Mouse (Mus musculus) ovary, postnatal 36 days (tissue): Measurements from ENCODE around the gene Kif26b.

Experiments used
- DNase-seq: peaks from one replicate; pipeline ENCODE4 v3.0.0; 2022; ENCODE audit warnings: low spot score, mixed read lengths

The Kif26b gene

DNA sequence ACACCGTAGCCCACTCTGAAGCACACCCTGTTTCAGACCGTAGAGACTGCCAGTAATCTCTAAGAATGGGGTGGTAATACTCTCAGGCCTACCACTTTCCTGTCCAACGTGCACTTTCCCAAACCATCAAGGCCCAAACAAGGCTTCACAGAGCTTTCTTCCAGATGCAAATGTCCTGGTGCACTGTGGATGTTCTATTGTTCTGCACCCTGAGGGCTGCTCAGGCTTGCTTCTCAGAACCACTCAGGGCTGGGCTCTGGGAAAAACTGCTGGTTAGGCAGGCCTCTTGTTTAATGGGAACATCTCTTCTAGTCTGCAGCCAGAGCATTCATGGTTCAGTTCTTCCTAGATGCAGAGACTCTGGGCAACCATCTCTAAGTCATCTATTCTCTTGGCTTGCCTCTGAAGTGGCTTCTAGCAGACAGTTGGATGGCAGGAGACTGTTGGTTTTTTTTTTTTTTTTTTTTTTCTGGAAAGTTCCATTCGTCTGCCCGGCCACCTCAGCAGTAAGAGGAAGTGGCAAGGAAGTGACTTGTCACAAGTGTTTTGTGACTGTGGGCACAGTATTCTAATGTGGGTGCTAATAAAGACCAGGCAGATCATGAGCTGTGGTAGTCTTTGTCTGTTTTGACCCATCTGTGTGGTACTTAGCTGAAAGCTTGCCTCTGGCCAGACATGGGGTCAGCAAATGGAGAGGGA lies 135.5 kb downstream of the Kif26b start:
- DNase-seq, result no peak

DNA sequence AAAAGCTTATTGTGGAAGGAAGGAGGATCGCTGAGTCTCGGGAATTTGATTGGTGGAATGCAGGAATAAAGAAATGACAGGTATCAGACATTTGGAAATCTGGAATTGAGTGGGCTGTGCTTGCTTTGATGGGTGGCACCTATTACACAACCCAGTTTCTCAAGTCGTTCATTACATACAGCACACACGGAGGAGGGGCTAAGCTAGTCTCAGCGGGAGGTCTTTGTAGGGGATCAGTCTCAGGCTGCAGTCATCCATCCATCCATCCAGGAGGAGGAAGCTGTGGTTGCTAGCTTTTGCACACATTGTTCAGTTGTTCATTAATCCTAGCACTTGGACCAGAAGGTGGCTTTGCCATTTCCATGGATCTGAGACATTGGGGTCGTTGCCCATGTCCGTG lies 137.6 kb downstream of the Kif26b start:
- no peak for DNase-seq

DNA sequence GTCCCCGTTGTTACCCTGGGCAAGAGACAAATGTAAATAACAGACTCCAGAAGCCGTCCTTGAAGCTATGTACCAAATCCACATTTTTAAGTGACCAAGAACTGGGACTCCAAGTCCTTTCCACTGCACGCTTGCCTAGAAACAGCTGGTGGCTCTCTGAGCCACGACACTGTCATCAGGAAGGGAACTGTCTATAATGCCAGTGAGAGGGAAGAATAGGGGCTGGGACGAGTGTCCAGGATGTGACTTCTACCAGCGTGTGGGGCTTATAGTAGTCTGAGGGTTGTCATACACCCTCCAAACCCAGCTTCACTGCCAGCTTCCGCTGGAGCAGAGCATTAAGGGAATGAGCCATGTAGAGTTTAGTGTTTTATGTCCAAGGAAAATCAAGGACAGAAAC lies 138.9 kb downstream of the Kif26b start:
- DNase-seq, result no peak

DNA sequence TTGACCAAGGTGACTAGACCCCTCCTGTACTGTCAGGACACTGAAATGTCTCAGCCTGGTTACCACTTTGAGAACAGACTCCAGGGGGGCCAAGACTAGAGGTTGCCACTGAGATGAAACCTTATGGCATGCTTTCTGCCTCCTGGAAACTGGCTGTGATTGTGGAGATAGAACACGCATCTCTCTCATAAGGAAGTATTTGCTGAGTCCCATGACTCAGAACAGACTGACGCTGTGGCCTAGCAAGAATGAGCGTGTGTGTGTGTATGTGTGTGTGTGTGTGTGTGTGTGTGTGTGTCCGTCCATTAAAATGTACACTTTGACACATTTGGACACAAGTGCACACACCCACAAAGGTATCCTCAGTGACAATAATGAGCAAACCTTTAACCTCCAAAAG lies 140.0 kb downstream of the Kif26b start:
- DNase-seq, result no peak

DNA sequence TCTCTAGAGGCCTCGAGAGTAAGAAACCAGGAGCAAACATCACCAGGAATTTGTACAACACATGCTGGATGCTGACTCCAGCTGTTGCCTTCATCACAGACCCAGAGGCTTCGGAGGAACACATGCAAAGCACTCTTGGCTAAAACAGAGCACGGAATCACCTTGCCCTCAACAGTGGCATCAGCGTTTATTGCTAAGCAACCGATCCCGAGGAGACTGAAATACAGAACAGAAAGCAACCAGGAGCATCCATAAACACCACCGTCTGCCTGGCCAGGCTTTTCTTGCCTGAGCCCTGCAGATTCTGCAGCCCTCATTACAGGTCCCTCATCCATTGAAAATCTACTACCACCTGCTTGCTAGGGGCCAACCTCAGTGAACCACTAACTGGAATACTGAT lies 144.1 kb downstream of the Kif26b start:
- DNase-seq, result no peak

DNA sequence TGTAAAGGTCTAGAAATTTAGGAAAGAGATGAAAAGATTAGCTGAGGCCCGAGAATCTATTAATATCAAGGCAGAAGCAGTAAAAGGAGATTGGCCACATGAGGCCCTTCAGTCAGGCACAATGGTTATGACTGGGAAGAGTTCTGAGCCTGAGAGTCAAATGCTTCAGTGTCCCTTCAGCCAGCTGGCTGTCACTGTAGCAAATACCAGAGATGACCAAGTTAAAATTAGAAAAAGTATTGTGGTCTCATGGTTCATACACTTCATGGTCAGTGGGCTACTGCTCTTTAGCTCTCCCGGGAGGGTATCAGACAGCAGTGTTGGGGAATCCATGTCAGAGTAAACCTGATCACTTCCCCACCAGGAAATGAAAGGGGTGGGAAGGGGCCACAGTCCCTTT lies 144.6 kb downstream of the Kif26b start:
- no peak for DNase-seq

DNA sequence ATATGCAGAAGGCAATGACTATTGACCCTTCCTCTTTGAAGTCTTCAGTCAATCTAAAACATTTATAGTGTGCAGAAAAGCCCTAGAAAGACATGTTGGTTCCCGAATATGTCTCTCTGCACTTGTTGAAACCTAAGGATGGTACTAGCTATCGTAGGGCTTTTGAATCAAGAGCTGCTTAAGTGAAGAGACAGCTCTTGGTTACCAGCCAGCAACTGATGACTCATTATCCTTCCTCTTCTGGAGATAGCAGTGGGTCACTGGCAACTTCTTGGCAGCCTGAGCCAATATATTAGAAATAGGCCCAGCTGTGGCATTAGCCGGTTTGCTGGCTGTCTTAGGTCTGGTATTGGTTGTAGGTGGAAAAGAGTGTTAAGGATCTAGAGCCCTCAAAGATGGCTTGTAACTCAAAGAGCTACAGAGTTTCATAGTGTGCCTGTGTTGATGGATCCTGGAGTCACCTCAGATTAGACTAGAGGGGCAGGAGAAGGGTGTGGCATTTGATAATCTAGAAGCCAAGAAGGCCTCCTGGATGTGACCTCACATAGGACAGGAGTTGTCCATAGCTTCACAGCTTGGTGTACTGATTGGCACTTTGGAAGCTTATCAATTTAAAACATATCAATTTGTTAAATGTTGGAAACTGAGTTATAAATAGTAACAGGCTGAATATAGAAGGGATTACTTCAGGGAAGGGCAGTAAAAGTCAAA lies 146.8 kb downstream of the Kif26b start:
- DNase-seq, result no peak

DNA sequence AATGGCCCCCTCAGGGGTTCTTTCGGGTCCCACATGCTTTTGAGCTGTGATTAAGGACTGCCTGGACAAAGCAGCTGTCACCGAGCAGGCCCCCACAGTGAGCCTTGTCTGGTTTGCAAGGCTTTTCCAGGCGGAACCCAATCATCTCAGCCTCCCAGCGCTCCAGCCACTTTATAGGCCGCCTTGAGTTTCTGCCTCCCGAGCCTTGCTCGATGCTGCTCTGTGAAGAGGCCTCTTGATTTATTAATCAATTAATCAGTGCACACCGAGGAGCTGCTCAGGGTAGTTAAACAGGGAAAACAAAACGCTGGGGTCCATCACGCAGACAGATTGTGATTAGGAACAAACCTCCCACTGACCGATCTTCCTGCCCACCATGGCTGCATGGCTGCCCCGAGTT lies 148.2 kb downstream of the Kif26b start:
- no peak for DNase-seq

DNA sequence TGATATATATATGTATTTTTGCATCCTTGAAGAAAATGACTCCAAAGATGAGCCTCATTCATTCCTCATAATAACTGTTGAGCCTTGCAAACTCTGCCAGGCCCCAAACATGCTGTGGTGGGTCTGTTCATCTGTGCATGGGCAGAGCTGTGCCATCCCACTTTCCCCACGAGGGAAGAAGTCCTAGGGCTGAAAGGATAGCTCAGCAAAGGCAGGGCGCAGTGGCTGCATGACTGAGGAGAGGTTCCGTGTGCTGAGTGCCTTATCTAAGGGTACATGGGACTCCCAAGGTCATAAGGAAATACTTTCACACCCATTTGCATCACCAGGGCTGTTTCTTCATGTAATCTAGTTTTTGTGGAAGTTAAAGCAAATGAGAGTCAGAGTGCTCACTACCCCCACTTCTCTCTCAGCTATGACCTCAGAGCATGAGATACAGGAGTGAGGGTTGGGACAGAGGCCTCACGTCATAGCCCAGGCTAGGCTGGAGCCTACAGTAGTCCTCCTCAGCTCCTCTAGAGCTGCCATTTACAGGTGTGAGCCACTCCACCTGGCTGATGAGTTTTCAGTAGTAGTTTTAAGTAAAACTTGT lies 148.8 kb downstream of the Kif26b start:
- no peak for DNase-seq

DNA sequence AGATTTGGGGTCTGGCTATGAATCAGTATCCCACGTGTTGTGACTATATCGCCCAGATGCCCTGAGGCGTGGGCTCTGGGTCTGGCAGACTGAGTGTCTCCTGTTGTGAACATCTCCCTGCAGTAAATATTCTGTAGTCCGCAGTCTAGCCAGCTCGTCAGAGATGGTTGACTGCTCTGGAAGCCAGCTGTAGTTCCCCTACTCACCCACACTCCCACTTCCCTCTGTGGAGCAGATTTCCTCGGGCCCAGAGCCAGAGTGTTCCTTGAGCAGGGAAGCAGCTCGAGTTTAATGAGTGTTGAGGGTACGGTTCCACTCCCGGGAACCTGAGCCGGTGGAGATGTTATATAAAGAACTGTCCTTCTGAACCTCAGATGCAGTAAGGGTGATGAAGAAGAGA lies 154.7 kb downstream of the Kif26b start:
- DNase-seq, result no peak

DNA sequence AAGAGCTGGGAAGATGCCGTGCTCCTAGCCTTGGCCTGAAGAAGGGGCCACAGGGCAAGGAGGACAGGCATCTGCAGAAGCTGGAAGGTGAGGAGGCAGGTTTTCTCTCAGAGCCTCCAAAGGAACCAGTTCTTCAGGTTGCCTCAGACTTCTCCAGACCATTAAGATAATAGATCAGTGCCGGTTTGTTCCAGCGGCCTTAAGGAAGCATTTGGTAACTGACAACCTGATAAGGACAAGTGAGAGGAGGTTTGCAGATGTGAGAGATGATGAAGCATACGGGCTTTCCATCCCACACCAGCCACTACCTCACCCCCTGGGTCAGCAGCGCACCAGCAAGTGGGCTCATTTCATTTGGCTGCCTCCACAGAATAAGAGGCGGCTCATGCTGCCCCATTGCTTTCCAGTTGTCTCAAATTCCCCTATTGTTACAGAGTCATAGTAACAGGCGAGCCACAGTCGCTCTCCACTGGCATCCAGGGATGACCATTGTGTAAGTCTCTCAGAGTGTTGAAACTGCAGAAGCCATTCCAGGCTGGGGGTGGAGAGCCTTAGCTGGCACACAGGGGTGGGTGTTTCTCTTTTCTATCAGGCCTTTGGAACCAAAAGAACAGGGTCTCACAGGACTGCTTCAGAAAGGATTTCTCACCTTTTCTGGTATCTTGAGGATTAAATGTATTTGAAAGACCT lies 156.2 kb downstream of the Kif26b start:
- no peak for DNase-seq

DNA sequence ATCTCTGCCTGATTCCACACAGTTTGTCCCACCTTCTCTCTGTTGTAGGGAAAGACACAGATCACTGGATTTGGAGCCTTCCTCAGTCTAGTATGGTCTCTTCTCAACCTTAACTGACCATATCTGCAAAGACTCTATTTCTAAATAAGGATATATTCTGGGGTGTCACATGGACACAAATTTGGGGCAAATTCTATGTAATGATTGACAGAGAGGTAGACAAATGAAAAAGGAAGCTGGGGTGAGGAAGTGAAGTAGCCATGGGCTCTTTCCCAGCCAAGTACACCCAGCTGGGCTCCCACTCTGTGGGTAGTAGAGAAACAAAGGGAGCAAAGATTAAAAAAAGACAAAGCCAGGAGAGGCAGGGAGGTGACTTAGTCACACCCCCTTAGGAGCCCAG lies 158.0 kb downstream of the Kif26b start:
- DNase-seq, result no peak

DNA sequence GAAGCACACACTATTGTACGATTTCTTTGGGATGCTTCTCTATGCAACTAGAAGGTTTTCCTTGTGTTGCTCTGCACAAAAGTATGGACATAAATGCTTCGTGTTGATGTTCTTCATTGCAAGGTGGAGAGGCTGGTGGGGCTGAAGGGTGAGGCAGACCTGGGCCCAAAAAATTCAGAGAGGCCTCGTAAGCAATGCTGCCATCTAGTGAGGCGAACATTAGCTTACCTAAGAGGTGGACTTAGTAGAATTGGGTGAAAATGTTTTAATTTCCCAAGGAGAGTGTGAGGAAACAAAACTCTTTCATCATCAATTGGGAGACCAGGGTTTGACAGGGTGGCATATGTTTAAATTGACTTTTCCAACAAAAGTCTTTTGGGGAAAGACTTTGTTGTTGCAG lies 160.6 kb downstream of the Kif26b start:
- DNase-seq, result no peak

DNA sequence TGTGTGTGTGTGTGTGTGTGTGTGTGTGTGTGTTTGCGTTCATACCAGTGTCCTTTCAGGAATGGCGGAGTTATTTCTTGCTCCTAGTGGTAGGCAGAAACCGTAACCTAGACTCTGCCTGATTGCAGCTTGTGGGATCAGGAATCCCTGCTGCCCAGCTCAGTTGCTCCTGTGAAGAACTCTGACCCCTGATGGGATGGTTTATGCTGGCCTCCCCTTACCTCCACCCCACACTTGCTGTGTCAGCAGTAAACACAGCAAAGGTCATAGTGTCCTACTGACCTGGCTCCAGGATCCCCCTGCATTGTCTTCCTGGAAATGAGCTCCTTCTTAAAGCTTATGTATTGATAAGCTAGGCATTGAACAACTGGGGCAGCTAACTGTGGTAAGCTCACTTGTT lies 162.8 kb downstream of the Kif26b start:
- no peak for DNase-seq

DNA sequence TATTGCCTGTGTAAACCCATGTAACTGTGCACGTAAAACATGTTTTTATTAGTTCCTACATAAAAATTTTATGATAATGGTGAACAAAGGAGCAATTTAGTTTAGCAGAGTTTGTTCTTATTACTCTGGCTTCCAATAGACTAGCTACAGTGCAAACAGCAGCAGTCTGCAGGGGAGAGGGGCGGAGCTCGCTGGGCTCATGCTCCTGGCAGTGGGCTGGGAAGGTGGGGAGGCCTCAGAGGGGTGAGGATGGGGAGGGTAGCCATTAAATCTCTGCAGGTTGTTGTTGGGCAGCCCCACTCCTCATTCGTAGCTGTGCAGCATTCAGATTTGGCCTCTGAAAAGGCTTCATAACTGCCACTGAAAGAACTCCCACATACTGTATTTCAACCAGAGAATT lies 171.2 kb downstream of the Kif26b start:
- no peak for DNase-seq

DNA sequence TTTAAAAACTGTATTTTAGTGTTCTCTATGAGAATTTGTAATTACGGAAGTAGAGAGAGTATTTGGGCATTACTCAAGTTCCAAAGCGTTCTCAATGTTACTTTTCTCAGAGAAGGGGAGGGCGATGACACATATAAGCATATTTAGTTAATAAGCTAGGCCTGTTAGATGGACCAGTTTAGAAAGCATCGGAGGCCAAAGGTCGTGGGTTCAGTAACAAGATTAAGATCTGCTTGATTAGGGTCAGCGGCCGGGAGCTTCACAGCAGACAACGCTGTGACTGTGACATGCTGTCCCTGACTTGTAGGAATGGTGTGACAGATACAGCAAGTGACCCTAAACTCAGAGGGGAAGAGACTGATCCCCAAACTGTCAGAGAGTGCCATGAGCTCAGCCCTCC lies 174.6 kb downstream of the Kif26b start:
- no peak for DNase-seq

DNA sequence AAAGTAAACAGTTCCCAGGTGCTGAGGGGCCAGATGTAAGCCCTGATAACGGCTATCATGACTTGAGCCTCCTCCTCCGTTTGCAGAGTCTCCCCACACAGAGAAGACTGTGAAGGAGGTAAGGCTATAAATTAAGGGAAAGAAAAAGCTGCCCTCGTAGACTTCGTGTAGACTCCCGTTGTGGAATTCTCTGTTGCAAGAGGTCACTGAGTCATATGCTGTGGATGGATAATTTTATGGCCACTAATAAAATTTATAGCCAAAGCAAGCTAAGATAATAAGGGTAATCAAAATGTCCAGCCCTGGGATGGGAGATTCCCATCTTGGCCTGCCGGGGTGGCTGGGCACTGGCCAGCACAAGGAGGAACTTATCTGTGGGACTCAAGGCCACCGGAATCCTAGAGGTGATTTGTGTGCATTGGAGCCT lies 179.0 kb downstream of the Kif26b start:
- DNase-seq, result peak; percentile 10

DNA sequence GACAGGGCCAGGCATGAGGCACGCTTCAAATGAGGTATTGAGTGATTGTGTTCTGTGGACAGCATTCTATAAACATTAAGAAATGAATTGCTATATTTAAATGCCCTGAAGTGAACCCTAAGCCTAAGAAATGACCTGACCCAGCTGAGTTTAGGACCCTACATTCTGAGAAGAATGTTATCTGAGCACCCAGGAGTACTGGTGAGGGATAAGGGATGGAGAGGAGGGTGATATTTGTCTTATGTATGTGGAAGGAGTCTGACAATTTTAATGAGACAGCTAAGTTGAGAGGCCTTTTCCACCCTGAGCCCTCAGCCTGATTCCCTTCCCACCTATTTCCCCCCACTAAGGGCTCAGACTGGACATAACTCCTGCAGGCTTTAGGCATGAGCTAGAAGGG lies 179.4 kb downstream of the Kif26b start:
- no peak for DNase-seq

DNA sequence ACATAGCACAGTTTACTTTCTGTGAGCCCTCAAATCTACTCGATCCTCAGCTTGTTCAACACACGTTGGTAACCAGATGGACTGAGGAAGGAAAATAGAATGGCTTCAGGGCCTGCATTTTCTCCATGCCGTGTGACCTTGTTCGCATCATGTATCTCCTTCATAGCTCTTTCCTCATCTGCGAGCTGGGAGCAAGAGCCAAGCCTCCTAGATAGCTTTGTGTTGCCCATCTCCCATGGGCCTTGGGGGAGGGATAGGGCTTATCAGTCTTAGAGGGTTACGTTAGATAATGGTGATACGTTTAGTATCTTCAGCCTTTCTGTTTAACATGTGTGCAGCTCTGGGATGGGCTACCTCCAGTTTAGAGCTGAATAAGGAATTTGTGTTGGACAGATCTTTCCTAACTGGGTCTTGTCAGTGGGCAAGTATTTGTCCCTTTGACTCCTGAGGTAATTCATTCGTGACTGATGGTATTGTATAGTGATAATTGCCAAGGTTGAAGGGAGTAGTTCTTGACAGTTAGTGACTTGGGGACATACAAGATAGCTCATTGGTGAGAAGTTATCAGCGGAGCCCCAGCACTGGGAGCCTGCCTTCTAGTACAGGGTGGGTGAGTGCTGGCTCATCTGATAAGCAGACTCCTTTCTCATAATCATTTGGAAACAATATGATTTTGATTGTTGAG lies 183.4 kb downstream of the Kif26b start:
- no peak for DNase-seq

DNA sequence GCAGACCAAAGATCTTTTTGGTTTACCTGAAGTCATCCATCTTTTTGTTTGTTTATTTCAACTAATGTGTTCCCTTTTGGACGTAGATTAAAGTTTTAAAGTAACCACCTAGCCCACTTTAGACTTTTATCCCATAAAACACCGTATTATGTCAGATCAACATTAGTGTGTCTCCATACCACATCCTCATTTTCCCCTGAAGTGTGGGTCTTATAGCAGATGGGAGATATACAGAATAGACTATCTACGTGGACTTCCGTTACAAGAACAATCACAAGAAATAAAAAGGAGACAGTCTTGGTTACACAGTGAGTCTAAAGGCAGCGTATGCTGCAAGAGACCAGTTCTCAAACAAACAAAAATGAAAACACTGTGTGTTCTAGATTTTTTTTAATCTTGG lies 185.3 kb downstream of the Kif26b start:
- no peak for DNase-seq

DNA sequence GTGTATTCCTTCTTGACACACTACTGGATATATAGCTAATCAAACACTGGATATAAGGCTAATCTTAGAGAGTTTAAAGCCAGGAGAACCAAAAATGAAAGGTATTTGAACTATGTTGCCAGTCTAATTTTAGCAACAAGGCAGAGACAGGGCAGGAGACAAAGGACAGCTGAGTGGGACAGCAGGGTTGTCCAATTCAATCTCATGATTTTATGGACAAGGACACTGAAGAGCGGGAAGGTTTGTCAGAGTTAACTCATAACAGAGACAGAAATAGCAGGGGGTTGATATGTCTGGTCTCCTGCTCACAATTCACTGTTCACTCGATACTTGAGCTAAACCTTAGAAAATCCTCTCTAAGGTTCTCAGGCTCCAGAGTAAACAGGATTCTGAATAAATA lies 187.5 kb downstream of the Kif26b start:
- no peak for DNase-seq

DNA sequence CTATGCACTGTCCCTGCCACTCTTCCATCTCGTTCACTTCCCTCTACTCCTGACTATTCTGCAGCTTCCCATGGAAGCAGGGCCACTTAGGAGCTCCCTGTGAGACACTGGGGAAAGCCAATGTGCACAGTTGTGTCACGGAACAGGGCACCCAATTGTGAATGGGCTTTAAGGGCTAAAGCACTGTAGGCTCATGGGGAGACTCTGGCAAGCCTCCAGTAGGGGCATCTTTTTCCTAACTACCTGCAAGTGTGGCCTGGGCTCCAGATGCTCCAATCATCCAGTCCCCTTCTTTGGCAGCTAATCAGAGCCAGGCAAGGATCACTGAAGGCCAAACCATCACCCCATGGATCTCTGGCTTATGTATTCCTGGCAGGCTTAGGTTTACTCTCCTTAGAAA lies 191.9 kb downstream of the Kif26b start:
- no peak for DNase-seq
